Mouse (Mus musculus): Measurements from ENCODE around the gene Ufc1. TPM values are rescaled to one million over a fixed set of nuclear protein-coding genes. Genes with fewer than 3 reads are reported as not detected.

Ufc1 gene
- polyA plus RNA-seq, 1 experiment from 2014 or later = 118 TPM

DNA sequence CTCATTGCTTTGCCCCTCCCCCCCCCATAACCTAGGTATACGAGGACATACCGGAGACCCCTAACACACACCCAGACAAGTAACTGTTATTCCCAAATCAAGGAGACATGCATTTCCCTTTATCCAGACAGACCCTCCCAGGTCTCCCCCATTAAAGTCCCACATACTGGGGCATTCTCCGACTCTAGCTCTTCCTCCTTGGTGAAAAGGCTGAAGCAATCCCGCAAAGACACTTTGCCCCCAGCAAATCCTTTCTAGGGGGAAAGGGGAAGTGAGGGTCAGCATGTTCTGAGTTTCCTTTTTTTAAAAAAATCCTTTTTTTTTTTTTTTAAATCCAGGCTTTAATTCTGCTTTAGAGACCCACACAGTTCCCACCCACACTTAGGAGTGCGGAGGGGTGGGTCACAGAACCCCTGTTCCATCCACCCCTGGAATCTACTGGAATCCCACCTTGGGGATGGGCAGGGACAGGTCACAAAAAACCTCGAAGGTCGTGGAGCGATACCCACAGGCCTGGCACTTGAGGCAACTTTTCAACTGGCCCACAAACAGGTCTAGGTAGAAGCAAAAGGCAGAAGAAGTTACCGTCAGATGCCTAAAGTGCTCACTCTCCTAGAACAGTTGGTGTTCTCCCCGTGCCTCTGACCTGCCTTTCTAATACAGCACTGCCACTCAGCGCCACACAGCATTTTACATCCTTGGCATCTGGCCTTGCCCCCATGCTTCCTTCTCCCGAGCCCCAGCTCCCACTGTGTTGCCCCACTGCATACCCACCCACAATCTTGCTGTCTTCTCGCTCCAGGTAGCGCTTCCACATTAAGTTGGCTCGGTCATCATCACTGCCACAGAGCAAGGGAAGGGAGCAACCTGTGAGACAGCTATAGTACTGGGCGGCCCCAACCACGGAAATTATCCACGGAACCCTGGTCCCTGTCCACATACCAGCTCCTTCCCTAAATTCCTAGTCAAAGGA, 11.3 kb downstream of the Ufc1 start:
- Histone ChIP-seq H3K4me2 (replicated peaks; ENCODE audit: low read depth, low read length) (no peak overlapping the region), H3K4me1 (ENCODE audit: control insufficient read depth, insufficient read depth, low read length) (peaks cover 28% of the 10 kb centered on the region), H3K4me3 (ENCODE audit: low read depth, low read length) (no peak overlapping the region), H3K9me3 (ENCODE audit: control insufficient read depth, low read depth, low read length) (no peaks in the 10 kb centered on the region), H3K36me3 (ENCODE audit: control insufficient read depth, insufficient read depth, low read length) (peaks cover 38% of the 10 kb centered on the region), H3K27ac (ENCODE audit: low read length) (no peak overlapping the region), H3K9ac (replicated peaks; ENCODE audit: low read depth, low read length) (no peak overlapping the region), H3K27me3 (ENCODE audit: control insufficient read depth, insufficient read depth, low read length) (no peaks in the 10 kb centered on the region)
- 91% methylated on average over 18 of the region's 18 CpGs for WGBS
- ATAC-seq (ENCODE audit: insufficient number of reproducible peaks, insufficient read depth, low FRiP score, low read depth) = no peak

DNA sequence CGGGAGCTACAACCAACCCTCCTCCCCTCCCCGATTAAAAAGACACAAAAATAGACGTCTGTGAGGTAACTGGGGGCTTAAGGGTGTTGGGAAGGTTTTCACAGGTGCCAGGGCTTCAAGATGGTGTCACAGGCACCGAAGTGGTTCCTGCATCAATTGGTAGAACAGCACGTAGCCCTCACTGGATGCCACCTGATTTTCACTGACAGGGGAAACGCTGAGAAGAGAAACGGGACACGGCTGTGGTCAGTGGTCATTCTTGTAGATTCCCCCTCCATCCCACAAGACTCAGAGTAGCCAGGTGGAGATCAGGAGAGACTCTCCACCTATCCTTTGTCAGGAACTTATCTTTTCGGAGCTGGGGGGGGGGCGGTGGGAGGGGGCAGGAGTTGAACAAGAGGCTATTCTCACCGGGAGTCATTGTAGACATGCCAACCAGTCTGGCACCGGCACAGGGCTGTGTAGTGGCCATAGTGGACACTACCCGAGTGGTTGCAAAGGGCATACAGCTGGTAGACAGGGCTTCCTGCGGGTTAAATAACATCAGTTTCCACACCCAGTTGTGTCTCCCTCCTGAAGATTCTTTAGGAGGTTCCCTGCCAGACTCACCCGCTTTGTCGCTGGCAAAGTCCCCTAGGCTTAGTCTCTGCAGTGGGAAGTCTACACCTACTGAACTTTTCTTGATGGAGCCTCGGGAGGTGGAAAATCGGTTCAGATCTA, 12.6 kb downstream of the Ufc1 start:
- ATAC-seq (ENCODE audit: insufficient number of reproducible peaks, insufficient read depth, low FRiP score, low read depth) = no peak
- Histone ChIP-seq H3K9me3 (ENCODE audit: control insufficient read depth, low read depth, low read length) (no peaks in the 10 kb centered on the region), H3K27me3 (ENCODE audit: control insufficient read depth, insufficient read depth, low read length) (no peaks in the 10 kb centered on the region), H3K4me3 (ENCODE audit: low read depth, low read length) (peak overlapping the region; percentile 45; the same call in 1 of the 2 replicates), H3K4me2 (replicated peaks; ENCODE audit: low read depth, low read length) (peak overlapping the region; percentile 62; the same call in 1 of the 2 replicates), H3K4me1 (ENCODE audit: control insufficient read depth, insufficient read depth, low read length) (peaks cover 24% of the 10 kb centered on the region), H3K36me3 (ENCODE audit: control insufficient read depth, insufficient read depth, low read length) (peaks cover 48% of the 10 kb centered on the region), H3K9ac (replicated peaks; ENCODE audit: low read depth, low read length) (no peak overlapping the region), H3K27ac (ENCODE audit: low read length) (no peak overlapping the region)
- WGBS = 77% methylated on average over 18 of the region's 18 CpGs

- peak overlapping the region; percentile 45 for H3K4me3 ChIP-seq (ENCODE audit: low read depth, low read length)
- peaks cover 55% of the 10 kb centered on the region for H3K36me3 ChIP-seq (ENCODE audit: control insufficient read depth, insufficient read depth, low read length)
- H3K27ac ChIP-seq (ENCODE audit: low read length) = peak overlapping the region; percentile 76
- H3K9me3 ChIP-seq (ENCODE audit: control insufficient read depth, low read depth, low read length) = no peaks in the 10 kb centered on the region
- peak overlapping the region; percentile 62 for H3K4me2 ChIP-seq (replicated peaks; ENCODE audit: low read depth, low read length)
- H3K9ac ChIP-seq (replicated peaks; ENCODE audit: low read depth, low read length) = peak overlapping the region; percentile 34; the same call in 1 of the 2 replicates
- H3K27me3 ChIP-seq (ENCODE audit: control insufficient read depth, insufficient read depth, low read length) = no peaks in the 10 kb centered on the region
- 2% methylated on average over 10 of the region's 10 CpGs for WGBS
- ATAC-seq (ENCODE audit: insufficient number of reproducible peaks, insufficient read depth, low FRiP score, low read depth) = peak; percentile 21
- H3K4me1 ChIP-seq (ENCODE audit: control insufficient read depth, insufficient read depth, low read length) = peaks cover 21% of the 10 kb centered on the region
These were observed 13.3 kb downstream of the Ufc1 start for GRCm38 (mm10) chr1:171281528-171281923.

GRCm38 (mm10) chr1:171280916-171281527, 13.8 kb downstream of the Ufc1 start, which contains the start of gene Ppox:
Gene Ppox, minus strand, starts transcription at chr1:171281186.
- ATAC-seq (ENCODE audit: insufficient number of reproducible peaks, insufficient read depth, low FRiP score, low read depth) = peak; percentile 99
- peaks cover 60% of the 10 kb centered on the region for H3K36me3 ChIP-seq (ENCODE audit: control insufficient read depth, insufficient read depth, low read length)
- peaks cover 16% of the 10 kb centered on the region for H3K4me1 ChIP-seq (ENCODE audit: control insufficient read depth, insufficient read depth, low read length)
- H3K9me3 ChIP-seq (ENCODE audit: control insufficient read depth, low read depth, low read length) = no peaks in the 10 kb centered on the region
- no peaks in the 10 kb centered on the region for H3K27me3 ChIP-seq (ENCODE audit: control insufficient read depth, insufficient read depth, low read length)
- H3K4me3 ChIP-seq (ENCODE audit: low read depth, low read length) = peak within 1 kb of the TSS; percentile 45
- peak within 1 kb of the TSS; percentile 54 for H3K9ac ChIP-seq (replicated peaks; ENCODE audit: low read depth, low read length)
- peak within 1 kb of the TSS; percentile 76 for H3K27ac ChIP-seq (ENCODE audit: low read length)
- peak within 1 kb of the TSS; percentile 78 for H3K4me2 ChIP-seq (replicated peaks; ENCODE audit: low read depth, low read length)
- WGBS = under 1% methylated on average over 26 of the region's 26 CpGs

DNA sequence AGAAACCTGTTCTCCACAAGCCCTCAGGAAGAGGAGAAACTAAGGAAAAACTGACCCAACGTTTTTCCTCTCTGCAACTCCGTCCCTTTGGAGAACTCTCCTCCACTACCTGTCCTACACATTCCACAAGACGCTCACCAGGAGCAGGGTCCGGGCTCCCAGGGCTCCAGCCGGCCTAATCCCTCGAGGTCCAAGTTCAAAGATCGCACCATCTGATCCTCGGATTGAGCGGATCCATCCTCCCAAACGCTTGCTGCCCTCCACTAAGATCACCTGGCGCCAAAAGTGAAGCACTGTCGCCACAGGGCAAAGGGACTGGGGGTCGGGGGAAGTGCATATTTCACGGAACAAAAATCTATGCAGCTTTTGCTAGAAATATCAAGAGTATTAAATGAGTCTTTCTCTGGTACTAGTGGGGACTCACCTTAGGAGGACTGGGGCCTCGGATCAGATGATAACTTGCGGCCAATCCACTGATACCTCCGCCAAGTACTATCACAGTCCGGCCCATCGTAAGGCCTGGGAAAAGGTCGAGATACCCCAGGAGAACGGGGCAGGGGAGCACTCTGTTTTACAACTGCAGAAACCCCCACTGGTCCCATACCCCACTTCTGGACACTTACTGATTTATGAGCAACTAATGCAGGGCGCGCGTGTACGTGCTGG, 14.4 kb downstream of the Ufc1 start:
- Histone ChIP-seq H3K9ac (replicated peaks; ENCODE audit: low read depth, low read length) (peak overlapping the region; percentile 54), H3K27ac (ENCODE audit: low read length) (peak overlapping the region; percentile 49; the same call in 1 of the 2 replicates), H3K27me3 (ENCODE audit: control insufficient read depth, insufficient read depth, low read length) (no peaks in the 10 kb centered on the region), H3K4me1 (ENCODE audit: control insufficient read depth, insufficient read depth, low read length) (peaks cover 15% of the 10 kb centered on the region), H3K36me3 (ENCODE audit: control insufficient read depth, insufficient read depth, low read length) (peaks cover 63% of the 10 kb centered on the region), H3K4me2 (replicated peaks; ENCODE audit: low read depth, low read length) (peak overlapping the region; percentile 78), H3K9me3 (ENCODE audit: control insufficient read depth, low read depth, low read length) (no peaks in the 10 kb centered on the region), H3K4me3 (ENCODE audit: low read depth, low read length) (peak overlapping the region; percentile 45)
- peak; percentile 10; the same call in 1 of the 2 replicates for ATAC-seq (ENCODE audit: insufficient number of reproducible peaks, insufficient read depth, low FRiP score, low read depth)
- under 1% methylated on average over 25 of the region's 25 CpGs for WGBS

DNA sequence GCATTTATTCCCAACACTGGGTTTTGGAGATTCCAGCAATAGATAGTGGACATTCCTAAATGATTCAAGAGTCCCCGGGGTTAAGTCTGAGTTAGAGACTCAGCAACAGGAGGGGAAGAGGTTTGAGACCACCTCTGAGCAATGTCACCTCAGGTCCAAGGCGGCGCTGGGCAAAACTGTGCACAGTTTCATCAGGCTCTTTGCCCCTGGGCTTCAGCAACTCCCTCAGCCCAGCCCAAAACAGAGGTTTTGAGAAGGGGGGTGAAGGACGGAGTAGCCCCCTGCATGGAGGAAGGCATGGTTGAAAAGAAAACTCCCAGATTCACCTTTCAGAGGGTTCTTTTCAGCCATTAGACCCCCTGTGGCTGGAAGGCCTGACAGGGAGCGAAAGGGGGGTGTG, 15.1 kb downstream of the Ufc1 start:
- WGBS = 59% methylated on average over 5 of the region's 5 CpGs
- peak overlapping the region; percentile 45 for H3K4me3 ChIP-seq (ENCODE audit: low read depth, low read length)
- ATAC-seq (ENCODE audit: insufficient number of reproducible peaks, insufficient read depth, low FRiP score, low read depth) = no peak
- H3K9me3 ChIP-seq (ENCODE audit: control insufficient read depth, low read depth, low read length) = no peaks in the 10 kb centered on the region
- H3K27me3 ChIP-seq (ENCODE audit: control insufficient read depth, insufficient read depth, low read length) = no peaks in the 10 kb centered on the region
- H3K27ac ChIP-seq (ENCODE audit: low read length) = no peak overlapping the region
- peak overlapping the region; percentile 54; the same call in 1 of the 2 replicates for H3K9ac ChIP-seq (replicated peaks; ENCODE audit: low read depth, low read length)
- peak overlapping the region; percentile 78 for H3K4me2 ChIP-seq (replicated peaks; ENCODE audit: low read depth, low read length)
- peaks cover 62% of the 10 kb centered on the region for H3K36me3 ChIP-seq (ENCODE audit: control insufficient read depth, insufficient read depth, low read length)
- H3K4me1 ChIP-seq (ENCODE audit: control insufficient read depth, insufficient read depth, low read length) = peaks cover 15% of the 10 kb centered on the region

DNA sequence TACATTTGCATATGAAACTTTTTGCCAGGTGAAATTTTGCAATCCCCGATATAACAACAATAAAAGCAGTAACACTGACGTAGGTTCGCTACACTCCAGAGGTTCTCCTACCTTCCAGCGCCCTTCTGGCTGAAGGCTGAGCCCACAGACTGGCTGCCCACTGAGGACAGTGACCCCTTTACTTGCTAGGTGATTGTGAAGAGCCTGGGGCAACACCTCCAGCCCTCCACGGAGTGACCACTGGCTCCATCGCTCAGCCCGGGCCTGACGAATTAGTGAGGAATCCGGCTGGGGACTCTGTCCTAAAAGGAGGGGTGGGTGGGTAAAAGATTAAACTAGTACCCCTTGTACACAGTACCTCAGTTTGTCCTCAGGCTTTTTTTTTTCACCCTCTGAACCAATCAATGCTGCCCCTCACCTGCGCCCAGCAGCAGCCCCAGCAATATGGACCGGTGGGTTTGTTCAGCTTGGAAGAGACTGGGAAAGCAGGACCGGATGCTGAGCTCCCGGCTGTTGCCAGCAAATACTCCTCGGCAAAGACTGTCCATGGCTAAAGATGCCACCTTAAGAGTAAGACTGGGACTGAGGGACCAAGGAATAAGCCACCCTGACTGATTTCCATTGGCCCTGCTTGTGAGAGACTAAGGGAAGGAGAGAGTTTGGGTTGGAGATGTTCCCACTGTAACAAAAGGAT, 15.7 kb downstream of the Ufc1 start:
- Histone ChIP-seq H3K4me1 (ENCODE audit: control insufficient read depth, insufficient read depth, low read length) (peaks cover 15% of the 10 kb centered on the region), H3K4me3 (ENCODE audit: low read depth, low read length) (peak overlapping the region; percentile 45; the same call in 1 of the 2 replicates), H3K4me2 (replicated peaks; ENCODE audit: low read depth, low read length) (no peak overlapping the region), H3K9ac (replicated peaks; ENCODE audit: low read depth, low read length) (no peak overlapping the region), H3K9me3 (ENCODE audit: control insufficient read depth, low read depth, low read length) (no peaks in the 10 kb centered on the region), H3K27me3 (ENCODE audit: control insufficient read depth, insufficient read depth, low read length) (no peaks in the 10 kb centered on the region), H3K27ac (ENCODE audit: low read length) (no peak overlapping the region), H3K36me3 (ENCODE audit: control insufficient read depth, insufficient read depth, low read length) (peaks cover 64% of the 10 kb centered on the region)
- WGBS = 89% methylated on average over 14 of the region's 14 CpGs
- no peak for ATAC-seq (ENCODE audit: insufficient number of reproducible peaks, insufficient read depth, low FRiP score, low read depth)

All from stomach, embryonic 14.5 days (tissue).